Mouse (Mus musculus) forebrain, embryonic 14.5 days (tissue): ENCODE results near the gene Rai14. TPM values are rescaled to one million over a fixed set of nuclear protein-coding genes. Genes with fewer than 3 reads are reported as not detected.

Experiments
- ATAC-seq: fragments of 200-750 bp; cut with Nextera tagmentation; 2 replicates; pipeline ENCODE4 v1.8.0; 2017; ENCODE audit warnings: mild to moderate bottlenecking, moderate library complexity
- DNase-seq: peaks from one replicate; pipeline ENCODE4 v3.0.0-alpha.2; 2015; ENCODE audit warnings: low spot score
- H3K27ac ChIP-seq: fragments of 300-500 bp; sonication (generic); 2 replicates; pipeline ENCODE4 v1.5.1; 2014; ENCODE audit warnings: low read depth, mild to moderate bottlenecking, control low read depth, low read length, moderate library complexity
- H3K27me3 ChIP-seq: fragments of 300-500 bp; sonication (generic); replicated peaks from 2 replicates; pipeline ENCODE4 v1.6.1; 2014; ENCODE audit warnings: low read length, control low read depth, mixed read lengths; ENCODE audit not compliant: control insufficient read depth, insufficient read depth
- H3K36me3 ChIP-seq: fragments of 300-500 bp; sonication (generic); 2 replicates; pipeline ENCODE4 v1.6.1; 2014; ENCODE audit warnings: low read length, control low read depth; ENCODE audit not compliant: control insufficient read depth, insufficient read depth
- H3K4me1 ChIP-seq: fragments of 300-500 bp; sonication (generic); 2 replicates; pipeline ENCODE4 v1.6.1; 2014; ENCODE audit warnings: antibody characterized with exemption, low read length, control low read depth; ENCODE audit not compliant: control insufficient read depth, insufficient read depth
- H3K4me2 ChIP-seq: fragments of 300-500 bp; sonication (generic); 2 replicates; pipeline ENCODE4 v1.6.1; 2014; ENCODE audit warnings: mild to moderate bottlenecking, control low read depth, low read length
- H3K4me3 ChIP-seq: fragments of 300-500 bp; sonication (generic); 2 replicates; pipeline ENCODE4 v1.5.1; 2014; ENCODE audit warnings: low read depth, low read length, control low read depth
- H3K9ac ChIP-seq: fragments of 300-500 bp; sonication (generic); 2 replicates; pipeline ENCODE4 v1.6.1; 2014; ENCODE audit warnings: mild to moderate bottlenecking, low read length, control low read depth, moderate library complexity
- H3K9me3 ChIP-seq: fragments of 300-500 bp; sonication (generic); replicated peaks from 2 replicates; pipeline ENCODE4 v1.6.1; 2016; ENCODE audit warnings: low read length, control low read depth, mixed read lengths; ENCODE audit not compliant: control insufficient read depth
- WGBS: fragments of 180-500 bp; shearing (Covaris S2); extraction: QIAGEN DNeasy Blood & Tissue Kit; methylation state at CpG from one replicate; pipeline ENCODE4 v1.1.7; 2014; 5-methylcytosine and 5-hydroxymethylcytosine counted together
- polyA plus RNA-seq: library from polyadenylated mRNA; unstranded; fragments of >200 nt; fragmentation: Nextera tagmentation; extraction: Ambion mirVana; gene quantifications from 2 replicates; pipeline ENCODE4 v1.2.1, GENCODE M21; 2014

Gene Rai14
- polyA plus RNA-seq, 1 experiment from 2014 or later, result 28.7 TPM

- under 1% methylated on average over 4 of the region's 4 CpGs for WGBS
- ATAC-seq (peak; percentile 43), DNase-seq (no peak)
- Histone ChIP-seq H3K9ac (no peak overlapping the region), H3K27me3 (no peaks in the 10 kb centered on the region), H3K4me2 (peak overlapping the region; percentile 3; the same call in 1 of the 2 replicates), H3K36me3 (no peaks in the 10 kb centered on the region), H3K27ac (peak overlapping the region; percentile 15; the same call in 1 of the 2 replicates), H3K4me3 (no peak overlapping the region), H3K9me3 (no peaks in the 10 kb centered on the region), H3K4me1 (peaks cover 11% of the 10 kb centered on the region; the same call in 1 of the 2 replicates)
These were observed 32.8 kb upstream of the Rai14 start for GRCm38 (mm10) chr15:10747226-10747625.

- no peak overlapping the region for H3K9ac ChIP-seq
- peak overlapping the region; percentile 14; the same call in 1 of the 2 replicates for H3K27ac ChIP-seq
- DNase-seq (peak; percentile 16), ATAC-seq (peak; percentile 65)
- 0 out of 2 replicates have a peak overlapping the region, but pooled peaks have one; percentile 6 for H3K4me2 ChIP-seq
- 45% methylated on average over 4 of the region's 4 CpGs for WGBS
- H3K4me1 ChIP-seq, result peaks cover 11% of the 10 kb centered on the region; the same call in 1 of the 2 replicates
- H3K4me3 ChIP-seq, result no peak overlapping the region
- H3K36me3 ChIP-seq, result no peaks in the 10 kb centered on the region
- H3K9me3 ChIP-seq, result no peaks in the 10 kb centered on the region
- no peaks in the 10 kb centered on the region for H3K27me3 ChIP-seq
These were observed 32.1 kb upstream of the Rai14 start for GRCm38 (mm10) chr15:10746303-10747051.

GRCm38 (mm10) chr15:10742441-10742840 is 28.0 kb upstream of the Rai14 start:
- 66% methylated on average over 6 of the region's 6 CpGs for WGBS
- Histone ChIP-seq H3K4me1 (peaks cover 8% of the 10 kb centered on the region; the same call in 1 of the 2 replicates), H3K4me2 (no peak overlapping the region), H3K4me3 (no peak overlapping the region), H3K9ac (no peak overlapping the region), H3K9me3 (no peaks in the 10 kb centered on the region), H3K27me3 (no peaks in the 10 kb centered on the region), H3K36me3 (no peaks in the 10 kb centered on the region), H3K27ac (no peak overlapping the region)
- DNase-seq (no peak), ATAC-seq (no peak)

DNA sequence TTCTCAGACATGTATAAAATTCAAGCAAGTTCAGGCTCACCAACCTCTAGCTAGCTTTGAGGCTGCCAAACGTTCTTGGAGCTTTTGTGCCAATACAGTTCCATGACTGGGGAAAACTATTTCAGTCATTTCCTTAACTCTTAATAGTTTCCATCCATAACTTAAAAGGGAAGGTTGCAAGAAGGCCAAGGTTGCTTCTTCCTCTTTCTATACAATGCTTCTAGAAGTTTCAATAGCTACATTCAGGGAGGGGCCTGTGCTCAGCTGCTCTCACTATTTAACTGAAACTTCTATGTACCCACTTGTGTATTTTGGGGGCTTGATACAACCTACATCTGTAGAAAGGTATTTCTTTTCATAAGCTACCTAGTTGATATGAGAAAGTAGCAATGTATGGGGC is 24.9 kb upstream of the Rai14 start:
- H3K4me2 ChIP-seq, result no peak overlapping the region
- ATAC-seq, result no peak
- 70% methylated on average over 1 of the region's 1 CpGs for WGBS
- no peak for DNase-seq
- no peak overlapping the region for H3K4me3 ChIP-seq
- H3K9me3 ChIP-seq, result no peaks in the 10 kb centered on the region
- no peaks in the 10 kb centered on the region for H3K4me1 ChIP-seq
- H3K27ac ChIP-seq, result no peak overlapping the region
- H3K36me3 ChIP-seq, result no peaks in the 10 kb centered on the region
- H3K27me3 ChIP-seq, result no peaks in the 10 kb centered on the region
- H3K9ac ChIP-seq, result no peak overlapping the region

- Histone ChIP-seq H3K4me3 (no peak overlapping the region), H3K27me3 (no peaks in the 10 kb centered on the region), H3K9ac (no peak overlapping the region), H3K4me2 (no peak overlapping the region), H3K4me1 (no peaks in the 10 kb centered on the region), H3K36me3 (no peaks in the 10 kb centered on the region), H3K27ac (no peak overlapping the region), H3K9me3 (no peaks in the 10 kb centered on the region)
- 87% methylated on average over 6 of the region's 6 CpGs for WGBS
- ATAC-seq, result no peak
- DNase-seq, result no peak
These were observed 24.1 kb upstream of the Rai14 start for GRCm38 (mm10) chr15:10738354-10739142.

- no peaks in the 10 kb centered on the region for H3K36me3 ChIP-seq
- H3K4me3 ChIP-seq, result no peak overlapping the region
- no peak overlapping the region for H3K27ac ChIP-seq
- no peak overlapping the region for H3K4me2 ChIP-seq
- DNase-seq (no peak), ATAC-seq (no peak)
- no peaks in the 10 kb centered on the region for H3K27me3 ChIP-seq
- no peaks in the 10 kb centered on the region for H3K4me1 ChIP-seq
- WGBS, result 91% methylated on average over 4 of the region's 4 CpGs
- H3K9me3 ChIP-seq, result no peaks in the 10 kb centered on the region
- no peak overlapping the region for H3K9ac ChIP-seq
These were observed 21.5 kb upstream of the Rai14 start for GRCm38 (mm10) chr15:10735948-10736347.

- no peak overlapping the region for H3K27ac ChIP-seq
- no peaks in the 10 kb centered on the region for H3K9me3 ChIP-seq
- H3K36me3 ChIP-seq, result no peaks in the 10 kb centered on the region
- no peak overlapping the region for H3K9ac ChIP-seq
- no peak for ATAC-seq
- H3K27me3 ChIP-seq, result no peaks in the 10 kb centered on the region
- H3K4me2 ChIP-seq, result no peak overlapping the region
- no peak for DNase-seq
- H3K4me1 ChIP-seq, result no peaks in the 10 kb centered on the region
- WGBS, result 89% methylated on average over 8 of the region's 8 CpGs
- H3K4me3 ChIP-seq, result no peak overlapping the region
These were observed 20.8 kb upstream of the Rai14 start for GRCm38 (mm10) chr15:10735216-10735615.

- Histone ChIP-seq H3K4me3 (no peak overlapping the region), H3K27ac (no peak overlapping the region), H3K27me3 (no peaks in the 10 kb centered on the region), H3K4me1 (no peaks in the 10 kb centered on the region), H3K36me3 (no peaks in the 10 kb centered on the region), H3K9me3 (no peaks in the 10 kb centered on the region), H3K9ac (no peak overlapping the region), H3K4me2 (no peak overlapping the region)
- ATAC-seq (no peak), DNase-seq (no peak)
- WGBS, result 90% methylated on average over 3 of the region's 3 CpGs
These were observed 17.0 kb upstream of the Rai14 start for GRCm38 (mm10) chr15:10731398-10731797.

DNA sequence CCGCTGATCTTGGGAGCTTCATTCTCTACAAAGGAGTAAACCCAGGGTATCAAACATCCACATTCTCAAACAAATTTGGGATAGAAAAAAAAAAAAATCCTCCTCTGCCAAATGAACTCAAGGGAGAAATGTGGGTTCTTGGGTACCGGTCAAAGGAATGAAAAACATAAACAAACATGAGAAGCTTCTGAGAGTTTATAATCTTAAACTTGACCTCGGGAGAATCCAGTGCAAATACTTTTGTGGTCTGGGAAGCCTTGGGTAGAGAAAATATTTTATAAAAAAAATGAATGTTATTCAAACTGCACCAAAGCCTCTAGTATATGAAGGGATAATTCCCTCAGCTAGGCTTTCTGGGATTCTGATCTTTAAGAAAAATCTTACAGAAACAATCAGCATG is 11.8 kb upstream of the Rai14 start:
- no peak for DNase-seq
- ATAC-seq, result no peak
- Histone ChIP-seq H3K9ac (no peak overlapping the region), H3K27me3 (no peaks in the 10 kb centered on the region), H3K27ac (no peak overlapping the region), H3K9me3 (no peaks in the 10 kb centered on the region), H3K4me3 (no peak overlapping the region), H3K4me1 (no peaks in the 10 kb centered on the region), H3K4me2 (no peak overlapping the region), H3K36me3 (no peaks in the 10 kb centered on the region)
- WGBS, result 89% methylated on average over 3 of the region's 3 CpGs
